Mouse (Mus musculus) heart, postnatal 0 days (tissue): Measurements from ENCODE around the gene Gm20532. TPM values are rescaled to one million over a fixed set of nuclear protein-coding genes. Genes with fewer than 3 reads are reported as not detected.

Experiments used
- ATAC-seq: fragments of 200-750 bp; cut with Nextera tagmentation; 2 replicates; pipeline ENCODE4 v1.8.0; 2017; ENCODE audit warnings: low read depth, moderate number of reproducible peaks, moderate library complexity; ENCODE audit not compliant: insufficient read depth
- DNase-seq: peaks from one replicate; pipeline ENCODE4 v3.0.0-alpha.2; 2016; ENCODE audit warnings: low spot score
- H3K27ac ChIP-seq: fragments of 300-500 bp; sonication (generic); 2 replicates; pipeline ENCODE4 v1.5.1; 2014; ENCODE audit warnings: low read depth, mild to moderate bottlenecking
- H3K27me3 ChIP-seq: fragments of 300-500 bp; sonication (generic); 2 replicates; pipeline ENCODE4 v1.6.1; 2014; ENCODE audit warnings: low read length, mixed read lengths; ENCODE audit not compliant: control insufficient read depth, insufficient read depth
- H3K36me3 ChIP-seq: fragments of 300-500 bp; sonication (generic); replicated peaks from 2 replicates; pipeline ENCODE4 v1.6.1; 2014; ENCODE audit warnings: low read length, mixed read lengths; ENCODE audit not compliant: control insufficient read depth, insufficient read depth
- H3K4me1 ChIP-seq: fragments of 300-500 bp; sonication (generic); 2 replicates; pipeline ENCODE4 v1.6.1; 2014; ENCODE audit warnings: antibody characterized with exemption; ENCODE audit not compliant: control insufficient read depth, insufficient read depth
- H3K4me2 ChIP-seq: fragments of 300-500 bp; sonication (generic); 2 replicates; pipeline ENCODE4 v1.6.1; 2014; ENCODE audit warnings: low read depth, mild to moderate bottlenecking, low read length, moderate library complexity
- H3K4me3 ChIP-seq: fragments of 300-500 bp; sonication (generic); 2 replicates; pipeline ENCODE4 v1.5.1; 2014; ENCODE audit warnings: low read depth, low read length
- H3K9ac ChIP-seq: fragments of 300-500 bp; sonication (generic); replicated peaks from 2 replicates; pipeline ENCODE4 v1.6.1; 2014; ENCODE audit warnings: low read depth, low read length, mixed read lengths
- H3K9me3 ChIP-seq: fragments of 300-500 bp; sonication (generic); replicated peaks from 2 replicates; pipeline ENCODE4 v1.6.1; 2016; ENCODE audit warnings: low read length; ENCODE audit not compliant: control insufficient read depth
- CTCF ChIP-seq: IDR thresholded peaks from 2 replicates; pipeline ENCODE4 v1.5.1; 2016; ENCODE audit warnings: antibody characterized with exemption, control low read depth, low read depth
- EP300 ChIP-seq: IDR thresholded peaks from 2 replicates; pipeline ENCODE4 v1.6.1; 2016; ENCODE audit warnings: antibody characterized with exemption, low read depth
- WGBS: fragments of 180-500 bp; shearing (Covaris S2); extraction: QIAGEN DNeasy Blood & Tissue Kit; methylation state at CpG from one replicate; pipeline ENCODE4 v1.1.7; 2014; 5-methylcytosine and 5-hydroxymethylcytosine counted together
- polyA plus RNA-seq: library from polyadenylated mRNA; unstranded; fragments of >200 nt; fragmentation: Nextera tagmentation; extraction: Ambion mirVana; gene quantifications from 2 replicates; pipeline ENCODE4 v1.2.1, GENCODE M21; 2015
- total RNA-seq: library from RNA; depleted of rRNA; stranded (reverse); fragments of >200 nt; gene quantifications from 2 replicates; pipeline ENCODE4 v1.2.3, GENCODE M21; 2014; ENCODE audit warnings: low replicate concordance

Gm20532 gene
- total and polyA plus RNA-seq, 2 experiments from 2014 or later = not detected

DNA sequence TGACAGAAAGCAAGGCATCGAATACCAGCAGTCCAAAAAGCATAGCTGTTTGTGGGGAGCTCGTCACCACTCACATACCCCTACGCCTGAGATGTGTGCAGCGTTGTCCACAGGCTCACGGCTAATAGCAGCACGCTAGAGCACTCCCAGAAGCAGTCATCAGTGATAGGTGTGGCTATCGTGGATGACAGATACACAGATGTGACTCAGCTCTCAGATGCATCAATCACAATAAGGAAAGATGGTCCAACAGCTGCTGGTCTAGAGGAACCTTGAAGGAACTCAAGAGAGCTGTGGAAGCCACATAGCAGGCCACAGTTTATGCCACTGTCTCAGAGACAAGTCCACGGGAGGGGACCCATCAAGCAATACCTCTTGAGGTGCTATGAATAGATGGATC, 42.7 kb upstream of the Gm20532 start:
- ATAC-seq (no peak), DNase-seq (no peak)
- peaks cover 22% of the 10 kb centered on the region for H3K4me1 ChIP-seq
- TF ChIP-seq EP300 = no peak
- no peak for TF ChIP-seq CTCF
- H3K9me3 ChIP-seq = no peaks in the 10 kb centered on the region
- no peak overlapping the region for H3K4me2 ChIP-seq
- 47% methylated on average over 8 of the region's 8 CpGs for WGBS
- peak overlapping the region; percentile 69 for H3K27ac ChIP-seq
- no peaks in the 10 kb centered on the region for H3K36me3 ChIP-seq
- no peak overlapping the region for H3K9ac ChIP-seq
- H3K27me3 ChIP-seq = no peaks in the 10 kb centered on the region
- no peak overlapping the region for H3K4me3 ChIP-seq

GRCm38 (mm10) chr2:26544265-26544664, 42.2 kb upstream of the Gm20532 start:
- DNase-seq = peak; percentile 65
- Histone ChIP-seq H3K36me3 (no peaks in the 10 kb centered on the region), H3K4me3 (no peak overlapping the region), H3K4me2 (no peak overlapping the region), H3K4me1 (peaks cover 22% of the 10 kb centered on the region), H3K27me3 (no peaks in the 10 kb centered on the region), H3K9me3 (no peaks in the 10 kb centered on the region), H3K27ac (peak overlapping the region; percentile 69), H3K9ac (no peak overlapping the region)
- peak; percentile 50 for ATAC-seq
- WGBS = 15% methylated on average over 3 of the region's 3 CpGs
- TF ChIP-seq CTCF = no peak
- peak; percentile 31; the same call in 1 of the 2 replicates for TF ChIP-seq EP300

DNA sequence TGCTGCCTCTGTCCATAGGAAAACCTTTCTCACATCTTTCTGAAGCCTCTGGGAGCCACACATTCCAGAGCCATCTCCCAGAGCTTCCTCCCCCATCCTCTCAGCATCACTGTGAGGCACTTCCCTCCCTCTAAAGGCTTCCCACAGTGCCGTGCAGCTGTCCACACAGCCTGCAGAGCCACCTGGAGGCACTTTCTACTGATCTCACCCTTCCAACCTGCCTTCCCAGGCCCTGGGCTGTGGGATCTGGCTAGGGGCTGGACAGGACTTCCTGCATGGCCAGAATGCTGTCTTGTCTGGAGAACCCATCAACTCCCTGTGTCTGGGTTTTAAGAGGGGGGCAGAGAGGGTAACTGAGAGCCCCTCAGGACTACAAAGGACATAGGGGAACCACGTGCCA, 39.0 kb upstream of the Gm20532 start:
- Histone ChIP-seq H3K27ac (no peak overlapping the region), H3K4me2 (no peak overlapping the region), H3K4me3 (no peak overlapping the region), H3K4me1 (peaks cover 44% of the 10 kb centered on the region), H3K9me3 (no peaks in the 10 kb centered on the region), H3K27me3 (no peaks in the 10 kb centered on the region), H3K9ac (no peak overlapping the region), H3K36me3 (no peaks in the 10 kb centered on the region)
- ATAC-seq (peak; percentile 22; the same call in 1 of the 2 replicates), DNase-seq (no peak)
- WGBS = 38% methylated on average over 2 of the region's 2 CpGs
- TF ChIP-seq CTCF (peak; percentile 54), EP300 (no peak)

DNA sequence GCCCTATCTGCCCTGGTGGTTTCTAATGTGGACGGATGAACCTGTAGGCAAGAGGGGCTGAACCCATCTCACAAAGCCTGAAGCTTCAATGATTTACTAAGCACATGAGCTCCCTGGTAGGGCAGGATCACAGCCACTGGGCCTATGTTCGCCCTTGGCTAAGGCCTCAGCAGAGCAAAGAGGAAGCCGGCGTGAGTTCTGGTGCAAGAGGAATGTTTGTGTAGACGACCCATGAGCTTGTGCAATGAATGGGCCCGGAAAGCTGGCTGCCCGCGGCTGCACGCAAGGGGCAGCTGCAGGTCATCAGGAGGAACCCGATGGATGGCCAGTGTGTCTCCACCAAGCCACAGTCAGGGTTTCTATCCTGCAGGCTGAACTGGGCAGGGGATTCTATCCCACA, 36.6 kb upstream of the Gm20532 start:
- peaks cover 42% of the 10 kb centered on the region for H3K4me1 ChIP-seq
- ATAC-seq (no peak), DNase-seq (no peak)
- no peak overlapping the region for H3K4me3 ChIP-seq
- no peak overlapping the region for H3K4me2 ChIP-seq
- H3K36me3 ChIP-seq = no peaks in the 10 kb centered on the region
- no peak overlapping the region for H3K9ac ChIP-seq
- H3K27ac ChIP-seq = peak overlapping the region; percentile 47; the same call in 1 of the 2 replicates
- TF ChIP-seq CTCF = no peak
- no peak for TF ChIP-seq EP300
- H3K27me3 ChIP-seq = no peaks in the 10 kb centered on the region
- no peaks in the 10 kb centered on the region for H3K9me3 ChIP-seq
- WGBS = 66% methylated on average over 10 of the region's 10 CpGs

DNA sequence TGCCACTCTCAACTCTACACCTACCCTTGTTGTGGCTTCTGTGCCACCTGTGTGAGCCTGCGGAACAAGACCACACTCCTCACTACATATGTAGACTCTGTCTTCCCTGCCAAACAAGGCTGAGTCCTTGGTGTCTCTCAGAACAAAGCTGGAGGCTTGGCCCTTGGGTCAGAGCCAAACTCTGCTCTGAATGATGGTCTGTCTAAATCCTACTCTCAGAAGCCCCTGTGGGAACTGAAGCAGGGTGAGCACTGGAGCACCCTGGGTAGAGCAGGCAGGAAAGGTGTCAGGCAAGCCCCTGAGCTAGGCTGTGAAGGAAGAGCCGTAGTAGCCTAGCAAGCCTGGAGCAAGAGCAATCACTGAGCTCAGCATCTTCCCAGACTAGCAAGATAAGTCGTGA, 36.2 kb upstream of the Gm20532 start:
- H3K27me3 ChIP-seq = no peaks in the 10 kb centered on the region
- no peak for TF ChIP-seq EP300
- no peak for TF ChIP-seq CTCF
- ATAC-seq = no peak
- H3K36me3 ChIP-seq = no peaks in the 10 kb centered on the region
- H3K4me3 ChIP-seq = no peak overlapping the region
- peak overlapping the region; percentile 47 for H3K27ac ChIP-seq
- H3K9me3 ChIP-seq = no peaks in the 10 kb centered on the region
- no peak for DNase-seq
- peaks cover 45% of the 10 kb centered on the region for H3K4me1 ChIP-seq
- WGBS = 26% methylated on average over 3 of the region's 3 CpGs
- no peak overlapping the region for H3K9ac ChIP-seq
- H3K4me2 ChIP-seq = 0 out of 2 replicates have a peak overlapping the region, but pooled peaks have one; percentile 2

- DNase-seq (no peak), ATAC-seq (peak; percentile 64)
- Histone ChIP-seq H3K4me2 (0 out of 2 replicates have a peak overlapping the region, but pooled peaks have one; percentile 2), H3K27me3 (no peaks in the 10 kb centered on the region), H3K4me3 (no peak overlapping the region), H3K36me3 (no peaks in the 10 kb centered on the region), H3K9ac (no peak overlapping the region), H3K27ac (peak overlapping the region; percentile 47), H3K4me1 (peaks cover 51% of the 10 kb centered on the region), H3K9me3 (no peaks in the 10 kb centered on the region)
- 11% methylated on average over 3 of the region's 3 CpGs for WGBS
- TF ChIP-seq EP300 (no peak), CTCF (no peak)
Measured at GRCm38 (mm10) chr2:26550777-26551176, 35.7 kb upstream of the Gm20532 start.
